Mouse (Mus musculus) lung, postnatal 0 days (tissue): ENCODE results near the gene 2900026A02Rik.

Source experiments
- CTCF ChIP-seq: IDR thresholded peaks from 2 replicates; pipeline ENCODE4 v1.5.1; 2016; ENCODE audit warnings: antibody characterized with exemption, mild to moderate bottlenecking
- EP300 ChIP-seq: IDR thresholded peaks from 2 replicates; pipeline ENCODE4 v1.6.1; 2016; ENCODE audit warnings: antibody characterized with exemption, mild to moderate bottlenecking, control low read depth

DNA sequence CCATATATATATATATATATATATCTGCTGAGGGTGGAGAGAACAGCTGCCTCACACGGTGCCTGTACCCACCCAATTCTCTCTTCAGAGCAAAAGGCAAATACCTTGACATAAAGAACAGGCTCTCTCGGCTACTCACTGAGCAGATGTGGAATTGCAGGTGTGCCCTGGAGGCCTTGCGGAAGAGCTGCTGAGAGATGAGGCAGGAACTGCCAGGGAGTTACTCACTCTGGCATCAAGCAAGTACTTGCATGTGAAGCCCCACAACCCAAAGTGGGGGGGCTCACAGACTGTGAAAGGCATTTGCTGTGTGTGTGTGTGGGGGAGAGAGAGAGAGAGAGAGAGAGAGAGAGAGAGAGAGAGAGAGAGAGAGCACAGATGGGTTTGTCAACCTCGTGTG lies 92.6 kb downstream of the 2900026A02Rik start:
- no peak for TF ChIP-seq CTCF
- no peak for TF ChIP-seq EP300
